Mouse (Mus musculus) myocyte (in vitro differentiated cells): Measurements from ENCODE around the gene Sap30l. TPM values are rescaled to one million over a fixed set of nuclear protein-coding genes. Genes with fewer than 3 reads are reported as not detected.

ENCODE experiments used
- H3K27me3 ChIP-seq: one replicate; pipeline ENCODE4 v1.6.1; 2011; ENCODE audit not compliant: control insufficient read depth, insufficient read depth, insufficient read length
- H3K36me3 ChIP-seq: one replicate; pipeline ENCODE4 v1.6.1; 2011; ENCODE audit not compliant: control insufficient read depth, insufficient read depth
- H3K4me2 ChIP-seq: one replicate; pipeline ENCODE4 v1.6.1; 2011; ENCODE audit warnings: low read depth, control low read depth
- H3K4me3 ChIP-seq: one replicate; pipeline ENCODE4 v1.5.1; 2011; ENCODE audit warnings: mild to moderate bottlenecking, control low read depth, moderate library complexity
- H3K79me2 ChIP-seq: one replicate; pipeline ENCODE4 v1.6.1; 2011; ENCODE audit not compliant: control insufficient read depth, insufficient read depth
- H3ac ChIP-seq: one replicate; pipeline ENCODE4 v1.6.1; 2011; ENCODE audit not compliant: control insufficient read depth, insufficient read length
- CEBPB ChIP-seq: IDR thresholded peaks from 2 replicates; pipeline ENCODE4 v1.6.1; 2011; ENCODE audit warnings: mild to moderate bottlenecking, moderate library complexity; ENCODE audit not compliant: poor library complexity, insufficient read depth, severe bottlenecking
- E2F4 ChIP-seq: IDR thresholded peaks from one replicate; pipeline ENCODE4 v1.6.1; 2011; ENCODE audit warnings: mild to moderate bottlenecking, control low read depth, moderate library complexity; ENCODE audit not compliant: insufficient read depth
- MAX ChIP-seq: IDR thresholded peaks from one replicate; pipeline ENCODE4 v1.6.1; 2011; ENCODE audit warnings: low read depth, mild to moderate bottlenecking, control low read depth
- MYOD1 ChIP-seq, 3 experiments: IDR thresholded peaks; one replicate each; pipeline ENCODE4 v1.6.1; 2011; ENCODE audit warnings: control low read depth in 2 of 3, low read depth in 2 of 3, mild to moderate bottlenecking in 2 of 3, moderate library complexity in 1 of 3; ENCODE audit not compliant: insufficient read length in 2 of 3, control insufficient read depth in 1 of 3
- MYOG ChIP-seq, 3 experiments: IDR thresholded peaks; one replicate each; pipeline ENCODE4 v1.6.1; 2011; ENCODE audit warnings: control low read depth in 2 of 3, low read depth in 2 of 3, mild to moderate bottlenecking in 2 of 3; ENCODE audit not compliant: insufficient read length in 2 of 3, control insufficient read depth in 1 of 3, insufficient read depth in 1 of 3
- POLR2A ChIP-seq: IDR thresholded peaks from one replicate; pipeline ENCODE4 v1.6.1; 2011; ENCODE audit warnings: low read depth, mild to moderate bottlenecking, control low read depth, moderate library complexity; ENCODE audit not compliant: insufficient read length
- POLR2AphosphoS2 ChIP-seq: IDR thresholded peaks from one replicate; pipeline ENCODE4 v1.6.1; 2011; ENCODE audit warnings: low read depth, control low read depth; ENCODE audit not compliant: insufficient read length
- REST ChIP-seq: IDR thresholded peaks from one replicate; pipeline ENCODE4 v1.6.1; 2011; ENCODE audit warnings: mild to moderate bottlenecking, control low read depth, moderate library complexity; ENCODE audit not compliant: insufficient read depth, insufficient read length
- SRF ChIP-seq: IDR thresholded peaks from one replicate; pipeline ENCODE4 v1.6.1; 2011; ENCODE audit warnings: low read depth; ENCODE audit not compliant: control insufficient read depth, insufficient read length
- TCF12 ChIP-seq: IDR thresholded peaks from one replicate; pipeline ENCODE4 v1.6.1; 2011; ENCODE audit warnings: mild to moderate bottlenecking, control low read depth; ENCODE audit not compliant: poor library complexity, insufficient read depth, severe bottlenecking
- TCF3 ChIP-seq: IDR thresholded peaks from one replicate; pipeline ENCODE4 v1.6.1; 2011; ENCODE audit warnings: low read depth, control low read depth; ENCODE audit not compliant: insufficient read length
- USF1 ChIP-seq: IDR thresholded peaks from one replicate; pipeline ENCODE4 v1.6.1; 2011; ENCODE audit warnings: low read depth, mild to moderate bottlenecking, control low read depth, moderate library complexity
- polyA plus RNA-seq: library from polyadenylated mRNA; unstranded; fragments of >200 nt; fragmentation: generic; extraction: Trizol; gene quantifications from one replicate; pipeline ENCODE4 v1.2.1, GENCODE M21; 2012; ENCODE audit warnings: missing spikeins

The Sap30l gene
- polyA plus RNA-seq, 1 experiment: 25.7 TPM

DNA sequence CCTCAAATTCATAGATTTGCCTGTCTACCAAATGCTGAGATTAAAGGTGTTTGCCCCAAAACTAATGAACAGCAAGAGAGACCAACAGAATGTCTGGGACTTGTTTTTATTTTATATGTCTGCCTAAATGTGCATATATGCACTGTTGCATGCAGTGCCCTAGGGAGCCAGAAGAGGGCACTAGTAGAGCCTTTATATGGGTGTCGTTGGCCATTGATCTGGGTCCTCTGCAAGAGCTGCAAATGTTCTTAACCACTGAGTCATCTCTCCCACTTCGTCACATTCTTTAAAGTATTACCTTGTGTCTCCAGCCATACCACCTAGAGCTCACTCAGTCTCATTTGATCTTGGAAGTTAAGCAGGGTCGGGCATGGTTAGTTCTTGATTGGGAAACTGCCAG, 37.3 kb upstream of the Sap30l start:
- Histone ChIP-seq H3K4me3 (no peak overlapping the region), H3K79me2 (no peaks in the 10 kb centered on the region), H3K36me3 (no peaks in the 10 kb centered on the region), H3K4me2 (no peak overlapping the region), H3K27me3 (no peaks in the 10 kb centered on the region), H3ac (no peak overlapping the region)
- TF ChIP-seq MAX (no peak), POLR2A (no peak), TCF3 (no peak), USF1 (no peak), E2F4 (no peak), REST (no peak), MYOG (IDR thresholded peaks at IDR 0.05; ENCODE audit: control insufficient read depth in 1 of 3, insufficient read depth in 1 of 3, insufficient read length in 2 of 3, low read depth in 2 of 3) (no peak), TCF12 (no peak), POLR2AphosphoS2 (no peak), CEBPB (no peak), SRF (no peak), MYOD1 (IDR thresholded peaks at IDR 0.05; ENCODE audit: control insufficient read depth in 1 of 3, insufficient read length in 2 of 3, low read depth in 2 of 3) (no peak)

DNA sequence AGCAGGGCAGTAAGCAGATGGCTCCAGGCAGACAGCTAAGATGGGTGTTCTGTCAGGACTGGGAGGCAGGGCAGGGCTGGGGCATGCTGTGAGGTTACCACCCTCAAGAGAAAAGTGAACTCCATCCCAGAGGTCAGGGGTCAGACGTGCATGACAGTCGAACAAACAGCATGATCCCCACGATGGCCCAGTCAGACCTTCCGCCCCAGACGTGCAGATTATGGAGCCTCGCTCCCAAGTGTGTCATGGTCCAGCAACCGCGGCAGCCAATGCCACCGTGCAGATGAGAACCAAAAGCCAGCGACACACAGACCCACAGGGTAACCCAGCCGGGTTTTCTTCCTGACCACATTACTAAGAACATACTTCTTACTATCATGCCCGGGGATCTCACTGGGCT, 34.8 kb upstream of the Sap30l start:
- Histone ChIP-seq H3K27me3 (no peaks in the 10 kb centered on the region), H3K4me3 (no peak overlapping the region), H3ac (no peak overlapping the region), H3K79me2 (no peaks in the 10 kb centered on the region), H3K4me2 (no peak overlapping the region), H3K36me3 (no peaks in the 10 kb centered on the region)
- TF ChIP-seq POLR2A (no peak), SRF (no peak), POLR2AphosphoS2 (no peak), MYOD1 (IDR thresholded peaks at IDR 0.05; ENCODE audit: control insufficient read depth in 1 of 3, insufficient read length in 2 of 3, low read depth in 2 of 3) (no peak), MAX (no peak), TCF12 (no peak), TCF3 (no peak)

DNA sequence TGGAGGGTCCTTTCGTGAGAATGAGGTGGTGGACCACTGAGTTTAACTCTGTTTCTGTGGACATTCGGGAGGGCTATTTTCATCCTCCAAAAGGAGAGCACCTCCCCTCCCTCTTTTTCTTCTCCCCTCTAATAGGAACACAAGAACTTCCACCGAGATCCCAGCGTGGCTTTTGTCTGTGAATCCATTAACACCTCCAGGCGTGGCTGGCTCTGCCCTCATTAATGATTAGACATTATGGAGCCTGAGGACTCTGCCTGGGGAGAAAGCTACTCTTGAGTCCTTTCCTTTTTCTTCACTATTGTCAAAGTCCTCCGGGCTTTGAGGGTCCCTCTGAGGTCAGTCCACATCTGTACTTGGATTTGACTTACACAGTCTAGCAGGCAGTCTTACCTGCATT, 34.3 kb upstream of the Sap30l start:
- Histone ChIP-seq H3K4me3 (no peak overlapping the region), H3K27me3 (no peaks in the 10 kb centered on the region), H3K4me2 (no peak overlapping the region), H3K79me2 (no peaks in the 10 kb centered on the region), H3ac (no peak overlapping the region), H3K36me3 (no peaks in the 10 kb centered on the region)
- no peak for TF ChIP-seq REST
- TF ChIP-seq TCF12: no peak
- TF ChIP-seq MYOD1 (IDR thresholded peaks at IDR 0.05; ENCODE audit: control insufficient read depth in 1 of 3, insufficient read length in 2 of 3, low read depth in 2 of 3): no peak
- no peak for TF ChIP-seq USF1
- TF ChIP-seq MAX: no peak
- TF ChIP-seq SRF: no peak
- no peak for TF ChIP-seq E2F4
- TF ChIP-seq POLR2AphosphoS2: no peak
- no peak for TF ChIP-seq MYOG (IDR thresholded peaks at IDR 0.05; ENCODE audit: control insufficient read depth in 1 of 3, insufficient read depth in 1 of 3, insufficient read length in 2 of 3, low read depth in 2 of 3)
- TF ChIP-seq CEBPB: no peak
- TF ChIP-seq TCF3: no peak
- TF ChIP-seq POLR2A: no peak

DNA sequence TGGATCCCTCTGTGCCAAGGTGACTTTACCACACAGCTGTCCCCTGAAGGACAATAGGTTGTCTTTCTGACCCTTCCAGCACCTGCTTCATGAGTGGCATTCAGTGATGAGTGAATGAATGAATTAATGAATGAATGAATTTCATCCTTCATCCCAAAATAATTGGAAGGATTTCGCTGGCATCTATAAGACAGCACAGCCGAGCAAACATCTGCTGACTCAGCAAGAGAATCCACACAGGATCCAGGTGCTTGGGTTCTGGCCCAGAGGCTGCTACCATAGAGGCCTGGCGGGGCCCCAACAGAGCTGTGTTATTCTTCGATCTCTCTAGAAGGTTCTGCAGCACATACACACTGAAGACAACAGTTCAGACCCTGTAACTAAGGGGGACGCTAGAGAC, 30.7 kb upstream of the Sap30l start:
- H3K4me3 ChIP-seq: no peak overlapping the region
- H3K4me2 ChIP-seq: no peak overlapping the region
- no peak overlapping the region for H3ac ChIP-seq
- TF ChIP-seq POLR2AphosphoS2: no peak
- no peak for TF ChIP-seq TCF3
- no peak for TF ChIP-seq POLR2A
- TF ChIP-seq CEBPB: no peak
- no peak for TF ChIP-seq E2F4
- TF ChIP-seq REST: no peak
- no peak for TF ChIP-seq MYOG (IDR thresholded peaks at IDR 0.05; ENCODE audit: control insufficient read depth in 1 of 3, insufficient read depth in 1 of 3, insufficient read length in 2 of 3, low read depth in 2 of 3)
- no peak for TF ChIP-seq TCF12
- no peak for TF ChIP-seq MAX
- TF ChIP-seq SRF: no peak
- TF ChIP-seq MYOD1 (IDR thresholded peaks at IDR 0.05; ENCODE audit: control insufficient read depth in 1 of 3, insufficient read length in 2 of 3, low read depth in 2 of 3): no peak
- no peak for TF ChIP-seq USF1
- H3K36me3 ChIP-seq: no peaks in the 10 kb centered on the region
- no peaks in the 10 kb centered on the region for H3K27me3 ChIP-seq
- H3K79me2 ChIP-seq: no peaks in the 10 kb centered on the region

DNA sequence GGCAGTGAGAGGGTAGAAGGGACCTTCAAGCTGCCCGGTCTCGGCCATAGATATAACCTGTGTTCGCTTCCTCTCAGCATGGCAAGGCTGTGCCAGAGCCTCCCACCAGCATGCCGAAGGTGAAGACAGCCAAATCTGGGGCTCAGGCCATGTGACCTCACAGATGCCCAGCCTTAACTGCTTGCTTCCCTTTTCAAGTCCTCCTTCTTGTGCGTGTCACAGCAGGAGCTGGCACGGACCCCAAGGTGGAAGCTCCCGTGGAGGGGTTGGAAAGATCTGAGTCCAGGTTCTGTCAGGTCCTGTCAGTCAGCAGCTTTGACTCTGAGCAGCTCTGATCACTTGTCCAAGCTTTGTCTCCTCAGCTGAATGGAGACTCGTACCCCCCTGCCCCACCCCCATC, 29.8 kb upstream of the Sap30l start:
- H3ac ChIP-seq: no peak overlapping the region
- H3K4me2 ChIP-seq: no peak overlapping the region
- H3K27me3 ChIP-seq: no peaks in the 10 kb centered on the region
- H3K79me2 ChIP-seq: no peaks in the 10 kb centered on the region
- no peak for TF ChIP-seq MYOD1 (IDR thresholded peaks at IDR 0.05; ENCODE audit: control insufficient read depth in 1 of 3, insufficient read length in 2 of 3, low read depth in 2 of 3)
- no peak overlapping the region for H3K4me3 ChIP-seq
- no peaks in the 10 kb centered on the region for H3K36me3 ChIP-seq
